Mouse (Mus musculus): Measurements from ENCODE around the gene Dip2c. TPM values are rescaled to one million over a fixed set of nuclear protein-coding genes. Genes with fewer than 3 reads are reported as not detected.

Gene Dip2c
- total RNA-seq, 1 experiment = 10.6 TPM

GRCm38 (mm10) chr13:9312916-9313315 lies 36.6 kb downstream of the Dip2c start:
- DNase-seq (ENCODE audit: low read depth, low spot score) = no peak
- Histone ChIP-seq H3K4me3 (ENCODE audit: insufficient read depth in 1 of 2, low read depth in 1 of 2, low read length in 2 of 2, poor library complexity in 1 of 2, severe bottlenecking in 1 of 2) (no peak overlapping the region), H3K27ac (ENCODE audit: insufficient read depth, low read depth, low read length, poor library complexity, severe bottlenecking) (no peak overlapping the region), H3K9ac (ENCODE audit: insufficient read depth, low read depth, low read length, poor library complexity, severe bottlenecking) (no peak overlapping the region), H3K9me3 (ENCODE audit: control insufficient read depth, insufficient read depth, low read depth, low read length) (no peaks in the 10 kb centered on the region), H3K36me3 (ENCODE audit: control insufficient read depth, insufficient read depth, low read length, poor library complexity, severe bottlenecking) (no peaks in the 10 kb centered on the region), H3K4me1 (ENCODE audit: control insufficient read depth in 2 of 2, insufficient read depth in 2 of 2, low read length in 2 of 2, poor library complexity in 1 of 2) (peaks cover 4 to 6% of the 10 kb centered on the region in 2 experiments; a peak in 3 of 4 replicates)
- in situ Hi-C loops (cut with MboI; ENCODE audit: low sequenced_read_pairs in 2 of 2, unreplicated experiment in 2 of 2) = no loop called here
- TF ChIP-seq MAFK (IDR thresholded peaks at IDR 0.05; ENCODE audit: insufficient read depth, low read depth, low read length) (no peak), HCFC1 (IDR thresholded peaks at IDR 0.05; ENCODE audit: borderline replicate concordance, insufficient read depth, low read length) (no peak), CHD2 (IDR thresholded peaks at IDR 0.05; ENCODE audit: low read depth, low read length) (no peak), ZNF384 (IDR thresholded peaks at IDR 0.05; ENCODE audit: low read depth, low read length) (no peak), ZC3H11A (IDR thresholded peaks at IDR 0.05; ENCODE audit: borderline replicate concordance, low read depth, low read length) (no peak)

DNA sequence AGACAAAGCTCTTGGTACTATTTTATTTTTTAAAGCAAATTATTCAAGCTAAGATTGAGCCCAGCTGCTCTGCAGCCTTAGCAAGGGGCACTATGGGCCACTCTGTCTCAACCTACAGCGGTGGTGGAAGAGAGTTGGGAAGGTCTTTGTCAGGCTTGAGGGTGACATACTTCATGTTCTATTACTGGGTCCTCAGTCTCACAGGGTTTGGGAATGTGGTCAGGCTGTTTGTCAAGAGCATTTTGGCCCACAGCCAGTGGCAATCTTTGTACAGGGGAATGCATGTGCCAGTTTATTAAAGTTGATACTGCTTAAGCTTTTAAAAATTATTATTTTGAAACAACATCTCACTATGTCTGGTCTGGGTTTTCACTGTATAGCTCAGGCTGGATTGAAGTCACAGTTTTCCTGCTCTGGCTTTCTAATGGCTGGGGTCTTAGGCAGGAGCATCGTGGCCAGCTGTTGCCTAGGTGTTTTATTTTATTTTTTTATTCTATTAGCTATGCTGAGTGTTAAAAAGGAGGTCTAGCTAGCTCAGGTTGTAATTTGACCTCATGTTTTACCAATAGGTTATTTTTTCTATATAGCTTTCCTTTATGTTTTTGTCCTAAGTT lies 37.9 kb downstream of the Dip2c start:
- H3K27ac ChIP-seq (ENCODE audit: insufficient read depth, low read depth, low read length, poor library complexity, severe bottlenecking) = no peak overlapping the region
- H3K4me3 ChIP-seq (ENCODE audit: insufficient read depth in 1 of 2, low read depth in 1 of 2, low read length in 2 of 2, poor library complexity in 1 of 2, severe bottlenecking in 1 of 2) = no peak overlapping the region
- H3K9me3 ChIP-seq (ENCODE audit: control insufficient read depth, insufficient read depth, low read depth, low read length) = no peaks in the 10 kb centered on the region
- no peaks in the 10 kb centered on the region for H3K36me3 ChIP-seq (ENCODE audit: control insufficient read depth, insufficient read depth, low read length, poor library complexity, severe bottlenecking)
- TF ChIP-seq CHD2 (IDR thresholded peaks at IDR 0.05; ENCODE audit: low read depth, low read length) (no peak), MAFK (IDR thresholded peaks at IDR 0.05; ENCODE audit: insufficient read depth, low read depth, low read length) (no peak), ZNF384 (IDR thresholded peaks at IDR 0.05; ENCODE audit: low read depth, low read length) (no peak), ZC3H11A (IDR thresholded peaks at IDR 0.05; ENCODE audit: borderline replicate concordance, low read depth, low read length) (no peak), HCFC1 (IDR thresholded peaks at IDR 0.05; ENCODE audit: borderline replicate concordance, insufficient read depth, low read length) (no peak)
- no peak for DNase-seq (ENCODE audit: low read depth, low spot score)
- no peak overlapping the region for H3K9ac ChIP-seq (ENCODE audit: insufficient read depth, low read depth, low read length, poor library complexity, severe bottlenecking)
- H3K4me1 ChIP-seq (ENCODE audit: control insufficient read depth in 2 of 2, insufficient read depth in 2 of 2, low read length in 2 of 2, poor library complexity in 1 of 2) = peaks cover 4 to 6% of the 10 kb centered on the region in 2 experiments; a peak in 3 of 4 replicates
- in situ Hi-C loops (cut with MboI; ENCODE audit: low sequenced_read_pairs in 2 of 2, unreplicated experiment in 2 of 2) = no loop called here

DNA sequence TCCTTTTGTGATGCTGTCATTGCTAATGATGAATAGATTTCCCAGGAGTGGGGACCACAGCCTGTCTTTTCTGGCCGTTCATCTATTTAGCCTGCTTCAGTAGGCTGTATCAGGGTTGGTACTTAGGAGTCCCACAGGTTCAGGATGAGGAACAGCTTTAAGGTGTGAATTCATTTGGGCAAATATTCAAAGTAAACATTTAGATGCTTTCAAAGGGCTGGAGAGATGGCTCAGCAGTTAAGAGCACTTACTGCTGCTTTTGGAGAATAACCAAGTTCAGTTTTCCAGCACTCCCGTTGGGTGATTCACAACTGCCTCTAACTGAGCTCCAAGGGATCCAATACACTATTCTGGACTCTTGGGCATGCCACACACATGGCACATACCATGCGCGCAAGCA lies 38.4 kb downstream of the Dip2c start:
- no peak overlapping the region for H3K4me3 ChIP-seq (ENCODE audit: insufficient read depth in 1 of 2, low read depth in 1 of 2, low read length in 2 of 2, poor library complexity in 1 of 2, severe bottlenecking in 1 of 2)
- TF ChIP-seq HCFC1 (IDR thresholded peaks at IDR 0.05; ENCODE audit: borderline replicate concordance, insufficient read depth, low read length) (no peak), MAFK (IDR thresholded peaks at IDR 0.05; ENCODE audit: insufficient read depth, low read depth, low read length) (no peak), CHD2 (IDR thresholded peaks at IDR 0.05; ENCODE audit: low read depth, low read length) (no peak), ZC3H11A (IDR thresholded peaks at IDR 0.05; ENCODE audit: borderline replicate concordance, low read depth, low read length) (no peak), ZNF384 (IDR thresholded peaks at IDR 0.05; ENCODE audit: low read depth, low read length) (no peak)
- H3K9me3 ChIP-seq (ENCODE audit: control insufficient read depth, insufficient read depth, low read depth, low read length) = no peaks in the 10 kb centered on the region
- in situ Hi-C loops (cut with MboI; ENCODE audit: low sequenced_read_pairs in 2 of 2, unreplicated experiment in 2 of 2) = no loop called here
- H3K4me1 ChIP-seq (ENCODE audit: control insufficient read depth in 2 of 2, insufficient read depth in 2 of 2, low read length in 2 of 2, poor library complexity in 1 of 2) = peaks cover 4 to 6% of the 10 kb centered on the region in 2 experiments; a peak in 3 of 4 replicates
- DNase-seq (ENCODE audit: low read depth, low spot score) = no peak
- no peaks in the 10 kb centered on the region for H3K36me3 ChIP-seq (ENCODE audit: control insufficient read depth, insufficient read depth, low read length, poor library complexity, severe bottlenecking)
- no peak overlapping the region for H3K9ac ChIP-seq (ENCODE audit: insufficient read depth, low read depth, low read length, poor library complexity, severe bottlenecking)
- H3K27ac ChIP-seq (ENCODE audit: insufficient read depth, low read depth, low read length, poor library complexity, severe bottlenecking) = no peak overlapping the region

DNA sequence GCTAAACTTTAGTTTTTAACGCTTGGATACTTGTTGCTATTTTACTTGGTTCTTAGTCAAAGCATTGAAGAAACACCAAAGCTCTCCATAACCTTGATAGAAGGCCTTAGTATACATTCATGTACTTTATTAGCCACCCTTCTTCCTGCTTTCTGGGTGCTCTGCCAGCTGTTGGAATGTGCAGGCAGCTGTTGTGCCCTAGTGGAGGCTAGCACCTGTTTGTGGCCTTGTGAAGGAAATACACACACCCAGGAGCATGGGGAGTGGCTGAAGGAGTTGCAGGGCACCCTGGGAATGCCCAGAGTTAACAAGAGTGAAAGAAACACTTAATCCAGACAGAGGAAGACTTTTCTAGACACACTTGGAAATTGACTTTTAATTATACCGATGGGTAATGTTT lies 43.4 kb downstream of the Dip2c start:
- no peaks in the 10 kb centered on the region for H3K4me1 ChIP-seq (ENCODE audit: control insufficient read depth in 2 of 2, insufficient read depth in 2 of 2, low read length in 2 of 2, poor library complexity in 1 of 2)
- no peak overlapping the region for H3K27ac ChIP-seq (ENCODE audit: insufficient read depth, low read depth, low read length, poor library complexity, severe bottlenecking)
- in situ Hi-C loops (cut with MboI; ENCODE audit: low sequenced_read_pairs in 2 of 2, unreplicated experiment in 2 of 2) = no loop called here
- H3K36me3 ChIP-seq (ENCODE audit: control insufficient read depth, insufficient read depth, low read length, poor library complexity, severe bottlenecking) = no peaks in the 10 kb centered on the region
- no peak for TF ChIP-seq HCFC1 (IDR thresholded peaks at IDR 0.05; ENCODE audit: borderline replicate concordance, insufficient read depth, low read length)
- no peak for TF ChIP-seq ZNF384 (IDR thresholded peaks at IDR 0.05; ENCODE audit: low read depth, low read length)
- no peak for TF ChIP-seq ZC3H11A (IDR thresholded peaks at IDR 0.05; ENCODE audit: borderline replicate concordance, low read depth, low read length)
- no peak for TF ChIP-seq CHD2 (IDR thresholded peaks at IDR 0.05; ENCODE audit: low read depth, low read length)
- TF ChIP-seq MAFK (IDR thresholded peaks at IDR 0.05; ENCODE audit: insufficient read depth, low read depth, low read length) = no peak
- no peak overlapping the region for H3K4me3 ChIP-seq (ENCODE audit: insufficient read depth in 1 of 2, low read depth in 1 of 2, low read length in 2 of 2, poor library complexity in 1 of 2, severe bottlenecking in 1 of 2)
- no peaks in the 10 kb centered on the region for H3K9me3 ChIP-seq (ENCODE audit: control insufficient read depth, insufficient read depth, low read depth, low read length)
- no peak overlapping the region for H3K9ac ChIP-seq (ENCODE audit: insufficient read depth, low read depth, low read length, poor library complexity, severe bottlenecking)
- no peak for DNase-seq (ENCODE audit: low read depth, low spot score)

Data from ES-E14 (cell line).